Mouse (Mus musculus) midbrain, embryonic 11.5 days (tissue): ENCODE data around the gene Crp. TPM values are rescaled to one million over a fixed set of nuclear protein-coding genes. Genes with fewer than 3 reads are reported as not detected.

Source experiments
- ATAC-seq: fragments of 200-750 bp; cut with Nextera tagmentation; 2 replicates; pipeline ENCODE4 v1.8.0; 2017; ENCODE audit warnings: moderate TSS enrichment, moderate library complexity; ENCODE audit not compliant: low FRiP score
- DNase-seq: peaks from one replicate; pipeline ENCODE4 v3.0.0; 2015; ENCODE audit warnings: low spot score; ENCODE audit errors: missing footprints
- H3K27ac ChIP-seq: fragments of 300-500 bp; sonication (generic); 2 replicates; pipeline ENCODE4 v1.5.1; 2014; ENCODE audit warnings: low read depth, low read length
- H3K27me3 ChIP-seq: fragments of 300-500 bp; sonication (generic); 2 replicates; pipeline ENCODE4 v1.6.1; 2014; ENCODE audit warnings: mild to moderate bottlenecking, low read length, moderate library complexity, mixed read lengths; ENCODE audit not compliant: control insufficient read depth, insufficient read depth
- H3K36me3 ChIP-seq: fragments of 300-500 bp; sonication (generic); 2 replicates; pipeline ENCODE4 v1.6.1; 2014; ENCODE audit warnings: mild to moderate bottlenecking, low read length, moderate library complexity, mixed read lengths; ENCODE audit not compliant: control insufficient read depth, insufficient read depth
- H3K4me1 ChIP-seq: fragments of 300-500 bp; sonication (generic); 2 replicates; pipeline ENCODE4 v1.6.1; 2014; ENCODE audit warnings: low read length; ENCODE audit not compliant: control insufficient read depth, insufficient read depth
- H3K4me2 ChIP-seq: fragments of 300-500 bp; sonication (generic); 2 replicates; pipeline ENCODE4 v1.6.1; 2014; ENCODE audit warnings: mild to moderate bottlenecking, moderate library complexity
- H3K4me3 ChIP-seq: fragments of 300-500 bp; sonication (generic); 2 replicates; pipeline ENCODE4 v1.5.1; 2014; ENCODE audit warnings: low read depth, low read length
- H3K9ac ChIP-seq: fragments of 300-500 bp; sonication (generic); 2 replicates; pipeline ENCODE4 v1.6.1; 2014; ENCODE audit warnings: low read length
- H3K9me3 ChIP-seq: fragments of 300-500 bp; sonication (generic); 2 replicates; pipeline ENCODE4 v1.6.1; 2016; ENCODE audit warnings: low read length; ENCODE audit not compliant: control insufficient read depth
- WGBS: fragments of 180-500 bp; shearing (Covaris S2); extraction: QIAGEN DNeasy Blood & Tissue Kit; methylation state at CpG from one replicate; pipeline ENCODE4 v1.1.7; 2014; 5-methylcytosine and 5-hydroxymethylcytosine counted together
- polyA plus RNA-seq: library from polyadenylated mRNA; unstranded; fragments of >200 nt; fragmentation: Nextera tagmentation; extraction: Ambion mirVana; gene quantifications from 2 replicates; pipeline ENCODE4 v1.2.1, GENCODE M21; 2014

Crp gene
- polyA plus RNA-seq, 1 experiment from 2014 or later, result not detected

GRCm38 (mm10) chr1:172704769-172705168, 6.9 kb downstream of the Crp start:
- H3K4me1 ChIP-seq, result no peaks in the 10 kb centered on the region
- no peaks in the 10 kb centered on the region for H3K36me3 ChIP-seq
- no peak for DNase-seq
- H3K4me2 ChIP-seq, result no peak overlapping the region
- H3K9me3 ChIP-seq, result no peaks in the 10 kb centered on the region
- ATAC-seq, result no peak
- no peak overlapping the region for H3K27ac ChIP-seq
- no peak overlapping the region for H3K9ac ChIP-seq
- WGBS, result 84% methylated on average over 4 of the region's 4 CpGs
- H3K4me3 ChIP-seq, result no peak overlapping the region
- no peaks in the 10 kb centered on the region for H3K27me3 ChIP-seq

DNA sequence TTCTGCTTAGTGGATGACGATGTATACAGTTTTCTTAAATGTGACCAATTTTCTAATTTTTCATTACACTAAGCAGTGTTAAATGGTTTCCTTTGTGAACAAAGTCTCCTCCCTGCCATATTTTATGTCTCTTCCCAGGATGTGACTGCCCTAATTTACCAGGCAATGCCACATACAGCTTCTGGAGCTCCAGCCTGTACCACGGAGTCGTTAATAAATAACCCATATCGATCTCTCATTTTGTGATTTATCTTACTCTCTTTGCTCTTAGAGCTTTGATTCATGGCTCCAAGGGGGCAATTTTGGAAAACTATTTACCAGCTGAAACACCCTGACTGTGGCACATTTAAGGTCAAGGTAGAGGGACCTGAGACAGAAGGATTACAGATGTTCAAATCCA, 8.4 kb downstream of the Crp start:
- Histone ChIP-seq H3K27me3 (no peaks in the 10 kb centered on the region), H3K9me3 (no peaks in the 10 kb centered on the region), H3K36me3 (no peaks in the 10 kb centered on the region), H3K4me3 (no peak overlapping the region), H3K9ac (no peak overlapping the region), H3K27ac (no peak overlapping the region), H3K4me1 (no peaks in the 10 kb centered on the region), H3K4me2 (no peak overlapping the region)
- 96% methylated on average over 4 of the region's 4 CpGs for WGBS
- ATAC-seq, result no peak
- DNase-seq, result no peak

GRCm38 (mm10) chr1:172709788-172710350, 12.0 kb downstream of the Crp start:
- Histone ChIP-seq H3K27me3 (no peaks in the 10 kb centered on the region), H3K4me3 (no peak overlapping the region), H3K4me2 (no peak overlapping the region), H3K36me3 (no peaks in the 10 kb centered on the region), H3K27ac (no peak overlapping the region), H3K9ac (no peak overlapping the region), H3K9me3 (no peaks in the 10 kb centered on the region), H3K4me1 (no peaks in the 10 kb centered on the region)
- 88% methylated on average over 3 of the region's 3 CpGs for WGBS
- peak; percentile 64 for DNase-seq
- no peak for ATAC-seq

DNA sequence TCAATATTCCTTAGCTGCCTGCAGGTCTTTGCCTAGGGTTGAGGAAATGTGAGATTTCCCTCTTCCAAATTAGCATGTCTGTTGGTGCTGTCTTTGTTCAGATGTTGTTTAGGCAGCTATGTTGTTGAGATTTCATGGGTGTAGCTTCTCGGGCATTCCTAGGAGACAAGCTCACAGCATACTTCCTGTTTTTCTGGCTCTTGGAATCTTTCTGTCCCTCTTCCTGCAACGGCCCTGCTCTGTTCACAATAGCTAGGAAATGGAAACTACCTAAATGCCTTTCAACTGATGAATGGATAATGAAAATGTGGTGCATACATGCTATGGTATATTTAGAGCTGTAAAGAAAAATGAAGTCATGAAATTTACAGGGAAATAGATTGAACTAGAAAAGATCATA, 13.5 kb downstream of the Crp start:
- Histone ChIP-seq H3K4me1 (no peaks in the 10 kb centered on the region), H3K4me3 (no peak overlapping the region), H3K27me3 (no peaks in the 10 kb centered on the region), H3K27ac (no peak overlapping the region), H3K9ac (no peak overlapping the region), H3K36me3 (no peaks in the 10 kb centered on the region), H3K9me3 (no peaks in the 10 kb centered on the region), H3K4me2 (no peak overlapping the region)
- DNase-seq (peak; percentile 70), ATAC-seq (no peak)
- 67% methylated on average over 2 of the region's 2 CpGs for WGBS

GRCm38 (mm10) chr1:172711962-172712361, 14.1 kb downstream of the Crp start:
- DNase-seq (no peak), ATAC-seq (peak; percentile 46; the same call in 1 of the 2 replicates)
- no peaks in the 10 kb centered on the region for H3K9me3 ChIP-seq
- no peak overlapping the region for H3K4me3 ChIP-seq
- no peaks in the 10 kb centered on the region for H3K36me3 ChIP-seq
- no peak overlapping the region for H3K4me2 ChIP-seq
- no peak overlapping the region for H3K27ac ChIP-seq
- no peaks in the 10 kb centered on the region for H3K27me3 ChIP-seq
- 64% methylated on average over 4 of the region's 4 CpGs for WGBS
- H3K9ac ChIP-seq, result no peak overlapping the region
- no peaks in the 10 kb centered on the region for H3K4me1 ChIP-seq

- WGBS, result 83% methylated on average over 3 of the region's 3 CpGs
- no peaks in the 10 kb centered on the region for H3K9me3 ChIP-seq
- ATAC-seq (no peak), DNase-seq (no peak)
- no peak overlapping the region for H3K9ac ChIP-seq
- H3K27me3 ChIP-seq, result no peaks in the 10 kb centered on the region
- no peak overlapping the region for H3K4me2 ChIP-seq
- no peak overlapping the region for H3K4me3 ChIP-seq
- H3K36me3 ChIP-seq, result no peaks in the 10 kb centered on the region
- no peaks in the 10 kb centered on the region for H3K4me1 ChIP-seq
- no peak overlapping the region for H3K27ac ChIP-seq
Measured at GRCm38 (mm10) chr1:172751241-172751640, 53.4 kb downstream of the Crp start.

DNA sequence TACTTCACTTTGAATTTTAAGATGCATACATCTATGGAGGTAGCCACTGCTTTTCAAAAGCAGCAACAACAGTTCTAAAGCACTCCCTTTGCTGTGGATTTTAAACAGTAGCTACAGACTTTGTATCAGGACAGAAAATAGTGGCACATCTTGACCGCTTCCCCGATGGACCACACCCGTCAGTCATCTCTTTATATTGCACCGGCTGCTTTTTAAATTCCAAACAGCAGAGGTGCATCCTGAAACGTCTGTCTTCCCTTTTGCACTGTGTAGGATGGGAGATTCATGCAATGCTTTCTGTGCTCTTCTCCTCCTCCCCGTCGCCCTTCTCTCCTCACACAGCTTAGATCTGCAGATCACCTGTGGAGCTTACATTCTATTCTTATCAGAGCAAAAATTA, 57.3 kb downstream of the Crp start:
- no peak overlapping the region for H3K27ac ChIP-seq
- DNase-seq (no peak), ATAC-seq (peak; percentile 27; the same call in 1 of the 2 replicates)
- WGBS, result 79% methylated on average over 7 of the region's 7 CpGs
- H3K4me3 ChIP-seq, result no peak overlapping the region
- no peaks in the 10 kb centered on the region for H3K9me3 ChIP-seq
- H3K4me1 ChIP-seq, result no peaks in the 10 kb centered on the region
- no peak overlapping the region for H3K4me2 ChIP-seq
- no peaks in the 10 kb centered on the region for H3K36me3 ChIP-seq
- H3K27me3 ChIP-seq, result no peaks in the 10 kb centered on the region
- no peak overlapping the region for H3K9ac ChIP-seq

DNA sequence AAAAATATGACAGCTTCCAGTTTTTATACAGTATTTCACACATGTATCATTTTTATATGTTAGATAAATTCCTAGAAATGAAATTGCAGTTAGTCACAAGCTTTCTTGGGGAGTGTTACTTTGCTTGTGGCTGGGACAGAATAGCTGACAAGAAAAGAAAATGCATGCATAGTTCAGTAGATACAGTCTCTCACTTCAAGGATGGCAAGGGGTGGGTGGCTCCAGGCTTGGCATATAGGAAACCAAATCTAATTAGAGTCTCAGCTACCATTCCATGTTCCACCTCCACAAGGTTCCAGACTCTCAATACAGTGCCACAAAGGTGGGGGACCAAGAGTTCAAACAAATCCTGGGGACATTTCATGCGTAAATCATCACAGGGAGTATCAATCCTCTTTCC, 61.7 kb downstream of the Crp start:
- 71% methylated on average over 1 of the region's 1 CpGs for WGBS
- H3K27me3 ChIP-seq, result no peaks in the 10 kb centered on the region
- DNase-seq, result no peak
- H3K27ac ChIP-seq, result no peak overlapping the region
- H3K4me3 ChIP-seq, result no peak overlapping the region
- H3K9me3 ChIP-seq, result no peaks in the 10 kb centered on the region
- no peak for ATAC-seq
- no peak overlapping the region for H3K9ac ChIP-seq
- no peak overlapping the region for H3K4me2 ChIP-seq
- H3K36me3 ChIP-seq, result no peaks in the 10 kb centered on the region
- H3K4me1 ChIP-seq, result no peaks in the 10 kb centered on the region

- Histone ChIP-seq H3K36me3 (no peaks in the 10 kb centered on the region), H3K4me2 (no peak overlapping the region), H3K9me3 (no peaks in the 10 kb centered on the region), H3K27me3 (no peaks in the 10 kb centered on the region), H3K27ac (no peak overlapping the region), H3K4me3 (no peak overlapping the region), H3K9ac (no peak overlapping the region), H3K4me1 (no peaks in the 10 kb centered on the region)
- ATAC-seq, result no peak
- DNase-seq, result no peak
- 64% methylated on average over 5 of the region's 5 CpGs for WGBS
Measured at GRCm38 (mm10) chr1:172779195-172779594, 81.3 kb downstream of the Crp start.
